Mouse (Mus musculus) testis, adult 2 months (tissue): ENCODE data around the gene Dusp28.

ENCODE experiments used
- CTCF ChIP-seq: fragments of 200-500 bp; IDR thresholded peaks from 2 replicates; pipeline ENCODE4 v1.5.1; 2012; ENCODE audit warnings: low read depth, mild to moderate bottlenecking, inconsistent platforms, low read length, moderate library complexity; ENCODE audit not compliant: control insufficient read depth, insufficient read depth, insufficient replicate concordance
- POLR2A ChIP-seq: fragments of 200-500 bp; IDR thresholded peaks from 2 replicates; pipeline ENCODE4 v1.6.1; 2012; ENCODE audit warnings: low read depth, mild to moderate bottlenecking, inconsistent platforms, low read length, moderate library complexity; ENCODE audit not compliant: control insufficient read depth

DNA sequence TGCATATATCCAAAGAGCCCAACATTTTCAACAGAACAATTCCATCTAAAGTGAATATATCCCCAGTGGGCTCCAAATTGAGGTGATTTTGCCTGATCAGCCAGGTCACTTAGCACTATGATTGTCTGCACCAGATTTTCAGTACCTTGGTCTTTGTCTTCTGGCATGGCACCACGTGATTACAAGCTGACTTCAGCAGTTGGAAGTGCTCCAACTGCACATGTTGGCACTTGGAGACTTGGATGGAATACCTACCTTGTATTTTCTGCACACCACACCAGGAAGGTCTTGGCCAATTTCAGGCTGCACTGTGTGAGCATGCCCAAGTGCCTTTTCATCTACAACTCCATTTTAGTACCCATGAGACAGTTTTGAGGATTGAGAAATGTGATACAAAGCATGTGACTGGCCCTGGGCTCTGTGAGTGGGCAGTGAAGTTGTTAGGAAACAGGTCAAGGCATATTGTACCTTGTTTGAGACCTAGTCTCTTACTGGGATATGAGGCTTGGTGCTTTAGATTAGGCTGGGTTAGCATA is 23.5 kb downstream of the Dusp28 start:
- no peak for TF ChIP-seq POLR2A
- no peak for TF ChIP-seq CTCF
